Mouse (Mus musculus) hematopoietic stem cell, adult 5-6 weeks (primary cell): ENCODE results near the gene Grb2. TPM values are rescaled to one million over a fixed set of nuclear protein-coding genes. Genes with fewer than 3 reads are reported as not detected.

ENCODE experiments used
- ATAC-seq, 2 experiments: fragments of 125-278 bp in 1 of 2; replicated peaks in 1 of 2; 2 replicates each; pipeline ENCODE4 v1.8.0; 2016 to 2017; ENCODE audit warnings: inconsistent platforms in 2 of 2, mild to moderate bottlenecking in 2 of 2, moderate number of reproducible peaks in 2 of 2, low read depth in 1 of 2, moderate TSS enrichment in 1 of 2; ENCODE audit not compliant: low FRiP score in 2 of 2, poor library complexity in 2 of 2, severe bottlenecking in 2 of 2, insufficient read depth in 1 of 2, low TSS enrichment in 1 of 2
- total RNA-seq: library from RNA; stranded (forward); fragments of 172-1452, 232-1000 nt; gene quantifications from 2 replicates; pipeline ENCODE4 v1.2.3, GENCODE M21; 2017

Gene Grb2
- total RNA-seq, 1 experiment from 2014 or later: 93.3 TPM

- ATAC-seq: peak; percentile 34 to 55; a peak in 3 of 4 replicates
Observed at GRCm38 (mm10) chr11:115716410-115717338, 8.3 kb upstream of the Grb2 start.

DNA sequence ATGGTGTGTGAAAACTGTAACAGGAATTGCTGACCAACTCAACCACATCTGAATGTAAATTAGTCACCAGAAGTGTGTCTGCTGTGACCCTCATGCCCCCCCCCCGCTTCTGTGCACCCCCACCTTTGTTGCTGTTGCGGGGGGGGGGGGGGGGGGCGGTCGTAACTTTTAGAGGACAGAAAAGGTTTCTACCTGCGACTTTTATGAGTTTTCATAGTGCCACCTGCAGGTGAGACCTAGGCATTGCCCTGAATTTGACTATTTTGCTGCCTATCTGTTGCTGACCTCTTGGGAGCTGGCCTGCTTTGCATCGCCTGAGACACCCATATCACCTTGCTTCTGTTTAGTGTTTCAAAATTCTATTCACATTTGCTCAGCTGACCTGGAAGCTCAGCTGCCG, 6.1 kb upstream of the Grb2 start:
- no peak for ATAC-seq

GRCm38 (mm10) chr11:115713447-115713846, 5.0 kb upstream of the Grb2 start:
- no peak for ATAC-seq

- peak; percentile 55 to 61 for ATAC-seq
Observed at GRCm38 (mm10) chr11:115712674-115713298, 4.4 kb upstream of the Grb2 start.

GRCm38 (mm10) chr11:115712268-115712667, 3.9 kb upstream of the Grb2 start:
- peak; percentile 18 to 34; a peak in 1 of 4 replicates for ATAC-seq

DNA sequence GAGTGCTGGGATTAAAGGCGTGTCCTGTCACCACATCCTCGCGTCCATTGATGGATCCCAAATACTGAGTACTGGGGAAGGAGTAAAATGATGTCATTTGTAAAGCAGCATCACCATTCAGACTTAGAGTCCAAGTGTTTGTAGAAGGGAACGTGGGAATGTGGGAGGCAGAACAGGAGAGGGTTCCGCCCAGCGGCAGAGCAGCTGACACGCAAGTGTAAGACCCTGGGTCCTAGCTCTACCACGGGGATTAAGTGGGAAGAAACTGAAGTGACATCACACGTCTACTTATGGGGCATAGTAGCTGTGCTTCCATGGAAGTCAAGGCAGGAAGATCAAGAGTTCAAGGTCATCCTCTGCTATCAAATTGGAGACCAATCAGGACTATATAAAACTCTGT, 2.7 kb upstream of the Grb2 start:
- no peak for ATAC-seq

- ATAC-seq: no peak
Observed at GRCm38 (mm10) chr11:115709829-115710559, 1.6 kb upstream of the Grb2 start.

- ATAC-seq: no peak
Observed at GRCm38 (mm10) chr11:115708956-115709828, 795 bp upstream of the Grb2 start.

- peak in 1 of 2 experiments; percentile 33; a peak in 1 of 4 replicates for ATAC-seq
Observed at GRCm38 (mm10) chr11:115707313-115708208, 836 bp downstream of the Grb2 start.

DNA sequence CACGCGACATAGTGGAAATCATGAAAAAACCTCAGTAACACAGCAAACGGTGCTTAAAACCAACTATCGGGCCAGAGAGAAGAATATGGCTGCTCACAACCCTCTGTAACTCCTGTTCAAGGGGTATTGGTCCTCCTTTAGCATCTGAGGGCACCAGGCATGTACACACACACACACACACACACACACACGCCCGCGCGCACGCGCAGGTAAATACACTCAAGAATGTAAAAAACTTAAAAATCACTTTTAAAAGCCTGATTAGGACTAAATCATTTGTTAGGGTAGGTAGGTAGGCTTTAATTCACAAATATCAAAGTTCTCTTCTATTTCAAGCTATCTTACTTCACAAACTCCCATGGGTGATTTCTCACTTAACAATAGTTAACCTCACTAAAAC, 1.8 kb downstream of the Grb2 start:
- ATAC-seq: no peak

- ATAC-seq: no peak
Observed at GRCm38 (mm10) chr11:115705561-115705960, 2.8 kb downstream of the Grb2 start.

- no peak for ATAC-seq
Observed at GRCm38 (mm10) chr11:115704648-115705047, 3.7 kb downstream of the Grb2 start.

GRCm38 (mm10) chr11:115703466-115703865, 4.9 kb downstream of the Grb2 start:
- ATAC-seq: no peak

GRCm38 (mm10) chr11:115698986-115699728, 9.2 kb downstream of the Grb2 start:
- ATAC-seq: peak; percentile 100

GRCm38 (mm10) chr11:115697722-115698121, 10.7 kb downstream of the Grb2 start:
- no peak for ATAC-seq

- ATAC-seq: no peak
Observed at GRCm38 (mm10) chr11:115697091-115697490, 11.3 kb downstream of the Grb2 start.
